Mouse (Mus musculus) megakaryocyte, embryonic 14.5 days (primary cell): ENCODE measurements around the gene Mapk8ip3.

Experiments used
- FLI1 ChIP-seq: IDR thresholded peaks from 2 replicates; pipeline ENCODE4 v1.6.1; 2012; ENCODE audit warnings: low read length, inconsistent platforms, mixed read lengths
- GATA1 ChIP-seq: IDR thresholded peaks from 3 replicates; pipeline ENCODE4 v1.6.1; 2012; ENCODE audit warnings: mixed read lengths, low read length, inconsistent platforms, borderline replicate concordance

GRCm38 (mm10) chr17:24844525-24844924 is 92.3 kb downstream of the Mapk8ip3 start:
- TF ChIP-seq GATA1, result no peak
- TF ChIP-seq FLI1, result no peak
